Mouse (Mus musculus): ENCODE measurements around the gene Imp3. TPM values are rescaled to one million over a fixed set of nuclear protein-coding genes. Genes with fewer than 3 reads are reported as not detected.
"Not testable (repeated sequence)": the region's sequence is repeated elsewhere in the genome, so short reads cannot be mapped to it uniquely, and the experiment has no call there.

Imp3 gene
- polyA plus RNA-seq (2012; rRNA removed), result 117 and 124 TPM in 2 replicates

GRCm38 (mm10) chr9:56937223-56938160 is at the start of gene Imp3:
Gene Imp3, plus strand, starts transcription at chr9:56937475.
- peak; percentile 97 for DNase-seq (ENCODE audit: low read depth, low spot score)
- WGBS, result under 1% methylated on average over 73 of the region's 73 CpGs

GRCm38 (mm10) chr9:56887581-56887980 is 49.7 kb upstream of the Imp3 start:
- WGBS, result 89% methylated on average over 16 of the region's 16 CpGs
- DNase-seq (ENCODE audit: low read depth, low spot score), result no peak

- DNase-seq (ENCODE audit: low read depth, low spot score), result peak; percentile 50
- WGBS, result 12% methylated on average over 14 of the region's 14 CpGs
These were observed 47.5 kb upstream of the Imp3 start for GRCm38 (mm10) chr9:56889817-56890216.

GRCm38 (mm10) chr9:56890522-56891250 is 46.6 kb upstream of the Imp3 start:
- 62% methylated on average over 11 of the region's 11 CpGs for WGBS
- DNase-seq (ENCODE audit: low read depth, low spot score), result no peak

DNA sequence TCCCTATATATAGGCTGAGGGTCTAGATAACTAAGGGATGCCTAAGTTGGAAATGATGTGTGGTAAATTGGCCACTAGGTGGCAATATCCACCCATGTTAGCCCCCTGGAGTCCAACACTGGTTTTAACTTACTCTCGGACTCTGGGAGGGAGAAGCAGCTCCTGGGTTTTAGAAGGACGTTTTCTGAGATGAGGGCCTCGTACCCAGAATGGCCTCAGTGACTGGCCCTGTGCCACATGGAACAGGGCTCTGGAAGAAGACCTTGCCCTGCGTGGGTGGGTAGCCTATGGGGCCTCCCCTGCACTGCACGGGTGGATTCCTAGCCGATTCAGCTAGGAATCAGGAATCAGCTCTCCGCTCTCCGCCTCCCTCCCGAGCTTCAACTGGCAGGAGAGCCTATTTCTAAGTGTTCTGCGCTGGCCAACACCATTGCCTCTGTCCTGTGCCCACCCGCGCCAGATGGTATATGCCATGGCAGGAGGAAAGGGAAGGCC is 45.7 kb upstream of the Imp3 start:
- 38% methylated on average over 12 of the region's 12 CpGs for WGBS

GRCm38 (mm10) chr9:56892111-56892510 is 45.2 kb upstream of the Imp3 start:
- WGBS, result 96% methylated on average over 10 of the region's 10 CpGs

More for the DNA sequence above, 45.7 kb upstream of the Imp3 start:
- DNase-seq (ENCODE audit: low read depth, low spot score), result peak; percentile 61

DNA sequence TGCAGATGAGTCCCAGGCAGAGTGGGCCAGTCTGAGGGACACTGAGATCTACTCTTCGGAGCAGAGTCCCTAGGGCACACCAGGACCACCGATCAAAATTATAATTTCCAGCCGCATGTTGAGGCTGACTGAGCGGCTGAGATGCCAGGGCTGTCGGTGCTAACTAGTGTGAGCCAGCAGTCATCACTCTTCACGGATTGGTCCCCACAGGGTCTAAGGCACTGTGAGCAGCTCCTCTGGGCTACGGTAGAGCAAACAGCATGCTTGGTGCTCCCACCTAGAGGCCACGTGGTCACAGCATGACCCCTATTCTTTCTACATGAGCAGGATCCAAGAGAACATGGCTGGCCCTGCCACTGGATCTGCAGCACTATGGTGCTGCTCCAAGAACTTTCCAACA is 44.0 kb upstream of the Imp3 start:
- no peak for DNase-seq (ENCODE audit: low read depth, low spot score)
- 91% methylated on average over 8 of the region's 8 CpGs for WGBS

More at GRCm38 (mm10) chr9:56892111-56892510, 45.2 kb upstream of the Imp3 start:
- no peak for DNase-seq (ENCODE audit: low read depth, low spot score)

- DNase-seq (ENCODE audit: low read depth, low spot score), result no peak
- WGBS, result 18% methylated on average over 3 of the region's 3 CpGs
These were observed 43.3 kb upstream of the Imp3 start for GRCm38 (mm10) chr9:56894006-56894405.

DNA sequence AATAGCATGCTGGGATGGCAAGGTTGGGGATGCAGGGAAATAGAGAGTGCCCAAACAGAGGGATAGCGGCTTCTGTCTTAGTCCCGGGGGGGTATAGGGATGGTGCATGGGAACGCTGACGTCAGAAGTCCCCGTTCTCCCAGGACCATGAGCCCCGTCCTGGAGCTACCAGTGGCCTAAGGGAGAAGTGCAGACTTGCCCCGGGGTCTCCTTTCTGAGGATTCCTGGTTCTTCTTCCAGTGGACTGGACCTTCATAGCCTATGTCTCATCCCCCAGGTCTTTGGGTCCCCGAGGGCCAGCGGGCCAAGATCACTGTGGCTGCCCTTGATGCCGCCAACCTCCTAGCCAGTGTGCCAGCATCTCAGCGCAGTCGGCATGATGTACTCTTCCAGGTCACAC is 40.5 kb upstream of the Imp3 start:
- DNase-seq (ENCODE audit: low read depth, low spot score), result no peak
- WGBS, result 94% methylated on average over 12 of the region's 12 CpGs

- 90% methylated on average over 11 of the region's 11 CpGs for WGBS
- DNase-seq (ENCODE audit: low read depth, low spot score), result no peak
These were observed 37.9 kb upstream of the Imp3 start for GRCm38 (mm10) chr9:56899409-56899808.

DNA sequence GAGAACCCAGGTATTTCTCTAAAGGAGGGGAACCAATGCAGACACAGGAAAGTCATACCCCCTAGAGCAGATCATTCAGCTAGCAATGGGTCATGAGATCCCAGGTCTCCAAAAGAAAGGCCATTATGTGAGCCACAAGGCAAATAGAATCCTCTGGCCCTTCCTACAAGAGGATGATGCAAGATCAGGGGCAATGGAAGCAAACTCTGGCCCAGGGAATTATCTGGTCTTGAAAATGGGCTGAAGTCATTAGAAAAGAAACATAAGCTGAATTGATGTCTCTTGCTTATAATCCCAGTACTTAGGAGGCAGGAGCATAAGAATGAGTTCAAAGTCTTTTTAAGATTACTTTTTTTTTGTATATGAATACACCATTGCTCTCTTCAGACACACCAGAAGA is 37.2 kb upstream of the Imp3 start:
- DNase-seq (ENCODE audit: low read depth, low spot score), result no peak

DNA sequence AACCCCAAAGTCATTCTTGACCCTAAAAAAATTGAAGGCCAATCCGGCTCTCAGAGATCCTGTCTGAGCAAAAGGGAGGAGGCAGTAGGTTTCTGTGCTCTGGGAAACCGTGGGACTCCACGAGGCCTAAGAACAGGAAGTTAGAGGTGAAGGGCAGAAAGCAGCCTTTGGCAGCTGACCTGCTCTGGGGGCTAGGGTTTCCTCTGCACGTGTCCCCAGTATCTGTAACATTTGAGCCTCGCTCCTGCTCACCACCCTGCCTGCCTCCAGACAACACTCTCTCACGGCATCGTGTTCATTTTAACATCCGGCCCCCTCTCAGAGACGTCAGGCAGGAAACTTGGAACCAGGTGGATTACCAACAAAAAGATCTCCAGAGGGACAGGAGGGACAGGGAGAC is 36.7 kb upstream of the Imp3 start:
- 20% methylated on average over 9 of the region's 9 CpGs for WGBS

DNA sequence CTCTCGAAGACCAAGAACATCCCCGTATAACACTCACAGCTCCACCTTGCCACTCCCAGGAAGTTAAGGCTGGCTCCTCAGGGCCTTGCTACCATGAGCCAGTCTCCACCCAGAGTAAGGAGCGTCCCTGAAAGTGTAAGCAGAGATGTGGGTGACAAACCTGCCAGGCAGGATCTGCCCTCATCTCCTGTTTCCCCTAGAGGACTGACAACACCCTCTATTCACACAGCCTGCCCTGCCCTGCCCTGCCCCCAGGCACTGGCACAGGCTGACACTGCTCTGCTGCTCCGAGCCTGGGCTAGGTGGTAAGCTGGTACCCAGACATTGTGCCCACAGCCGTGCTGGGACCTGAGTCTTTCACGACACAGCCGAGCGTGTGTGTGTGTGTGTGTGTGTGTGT is 36.1 kb upstream of the Imp3 start:
- DNase-seq (ENCODE audit: low read depth, low spot score), result peak; percentile 86
- WGBS, result 15% methylated on average over 8 of the region's 8 CpGs

More for the DNA sequence above, 36.7 kb upstream of the Imp3 start:
- no peak for DNase-seq (ENCODE audit: low read depth, low spot score)

- 94% methylated on average over 3 of the region's 3 CpGs for WGBS
These were observed 33.6 kb upstream of the Imp3 start for GRCm38 (mm10) chr9:56903662-56904061.

DNA sequence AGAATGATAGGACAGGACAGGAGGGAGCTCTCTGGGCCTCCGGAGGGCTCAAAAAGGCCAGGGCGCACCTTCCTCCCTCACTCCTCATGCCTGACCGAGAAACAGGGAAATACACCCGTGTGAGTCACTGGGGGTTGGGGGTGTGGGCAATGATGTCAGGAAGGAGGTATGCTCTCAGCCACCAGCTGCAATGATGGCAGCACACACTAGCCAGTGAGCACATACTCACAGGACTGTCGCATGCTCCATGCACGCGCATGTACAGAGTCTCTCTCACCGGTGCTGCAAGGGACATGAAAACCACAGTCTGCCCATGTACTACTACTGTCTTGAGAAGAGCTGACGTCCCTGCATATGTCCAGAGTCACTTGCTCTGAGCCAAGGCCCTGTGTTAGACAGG is 29.7 kb upstream of the Imp3 start:
- DNase-seq (ENCODE audit: low read depth, low spot score), result no peak
- WGBS, result 51% methylated on average over 9 of the region's 9 CpGs

More at GRCm38 (mm10) chr9:56903662-56904061, 33.6 kb upstream of the Imp3 start:
- DNase-seq (ENCODE audit: low read depth, low spot score), result no peak

GRCm38 (mm10) chr9:56909991-56910390 is 27.3 kb upstream of the Imp3 start:
- not testable (repeated sequence) for DNase-seq (ENCODE audit: low read depth, low spot score)
- WGBS, result 54% methylated on average over 4 of the region's 4 CpGs

DNA sequence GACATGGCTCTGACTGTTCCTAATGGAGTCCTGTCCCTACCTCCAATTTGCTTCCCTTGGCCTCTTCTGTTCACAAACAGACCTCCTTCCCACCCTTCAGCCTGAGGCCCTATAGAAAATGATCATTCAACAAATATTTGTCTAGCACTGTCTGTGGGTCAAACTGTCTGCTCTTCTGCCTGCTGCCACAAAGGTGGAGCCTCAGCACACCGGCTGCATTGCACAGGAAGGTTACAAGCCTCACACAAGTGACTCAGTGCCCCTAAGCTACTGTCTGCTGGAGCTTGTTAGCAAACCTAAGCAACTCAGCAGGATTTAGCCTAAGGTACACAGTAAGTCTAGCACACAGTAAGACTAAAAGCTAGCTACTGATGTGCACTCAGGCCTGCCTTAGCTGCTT is 26.3 kb upstream of the Imp3 start:
- WGBS, result 18% methylated on average over 1 of the region's 1 CpGs
- no peak for DNase-seq (ENCODE audit: low read depth, low spot score)

- WGBS, result 58% methylated on average over 9 of the region's 9 CpGs
- no peak for DNase-seq (ENCODE audit: low read depth, low spot score)
These were observed 23.3 kb upstream of the Imp3 start for GRCm38 (mm10) chr9:56913991-56914390.

DNA sequence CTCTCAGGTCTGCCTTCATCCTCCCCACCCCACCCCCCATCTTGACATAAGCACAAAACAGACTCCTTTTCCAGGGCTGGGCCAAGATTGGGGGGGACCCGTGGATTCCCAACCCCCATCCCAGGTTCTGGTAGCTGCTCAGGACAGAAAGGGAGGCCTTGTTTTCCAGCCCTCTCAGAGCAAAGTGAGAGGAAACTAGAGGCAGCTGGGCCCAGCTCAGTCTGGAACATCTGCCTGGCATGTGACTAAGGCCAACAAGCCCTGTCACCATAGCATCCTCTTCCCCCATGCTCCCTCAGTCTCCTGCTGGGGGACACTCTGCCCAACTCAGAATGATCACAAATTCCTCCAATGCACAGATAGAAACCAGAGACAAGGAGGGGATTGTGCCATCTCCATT is 22.2 kb upstream of the Imp3 start:
- DNase-seq (ENCODE audit: low read depth, low spot score), result no peak
- 82% methylated on average over 1 of the region's 1 CpGs for WGBS

DNA sequence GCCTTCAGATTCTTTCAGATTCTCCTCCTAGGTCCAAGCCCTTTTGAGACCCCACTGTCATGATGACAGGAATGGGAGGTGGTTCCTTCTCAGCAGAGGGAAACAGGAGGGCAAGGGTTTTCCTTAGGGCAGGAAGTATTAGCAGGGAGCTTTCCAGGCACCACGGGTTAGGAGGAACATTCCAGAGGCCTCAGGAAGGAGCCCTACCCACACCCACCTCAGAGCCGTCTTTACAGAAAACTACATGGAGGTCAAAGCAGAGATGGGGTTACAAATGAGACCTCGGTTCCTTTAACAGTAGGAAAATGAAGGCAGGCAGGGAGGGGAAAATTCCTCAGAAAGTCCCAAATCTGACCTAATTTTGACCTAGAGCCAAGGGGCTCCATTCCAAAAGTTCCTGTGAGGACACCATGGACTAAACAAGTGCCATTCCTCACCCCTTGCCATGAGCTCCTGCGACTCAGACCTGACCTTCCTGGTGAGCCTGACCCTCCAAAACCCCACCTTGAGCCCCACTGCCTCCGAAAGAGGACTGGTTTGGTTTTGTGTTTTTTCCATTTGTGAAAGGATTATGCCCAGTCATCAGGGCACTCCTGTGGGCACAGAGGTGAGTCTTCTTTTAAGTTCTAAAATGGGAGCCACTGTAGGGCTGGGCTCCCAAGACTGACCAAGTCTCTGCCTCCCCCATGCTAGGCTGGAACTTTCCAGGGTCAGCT is 21.4 kb upstream of the Imp3 start:
- DNase-seq (ENCODE audit: low read depth, low spot score), result no peak
- 62% methylated on average over 5 of the region's 5 CpGs for WGBS
